ENCODE assay signal across 8 mouse cellular contexts in the genomic region with DNA sequence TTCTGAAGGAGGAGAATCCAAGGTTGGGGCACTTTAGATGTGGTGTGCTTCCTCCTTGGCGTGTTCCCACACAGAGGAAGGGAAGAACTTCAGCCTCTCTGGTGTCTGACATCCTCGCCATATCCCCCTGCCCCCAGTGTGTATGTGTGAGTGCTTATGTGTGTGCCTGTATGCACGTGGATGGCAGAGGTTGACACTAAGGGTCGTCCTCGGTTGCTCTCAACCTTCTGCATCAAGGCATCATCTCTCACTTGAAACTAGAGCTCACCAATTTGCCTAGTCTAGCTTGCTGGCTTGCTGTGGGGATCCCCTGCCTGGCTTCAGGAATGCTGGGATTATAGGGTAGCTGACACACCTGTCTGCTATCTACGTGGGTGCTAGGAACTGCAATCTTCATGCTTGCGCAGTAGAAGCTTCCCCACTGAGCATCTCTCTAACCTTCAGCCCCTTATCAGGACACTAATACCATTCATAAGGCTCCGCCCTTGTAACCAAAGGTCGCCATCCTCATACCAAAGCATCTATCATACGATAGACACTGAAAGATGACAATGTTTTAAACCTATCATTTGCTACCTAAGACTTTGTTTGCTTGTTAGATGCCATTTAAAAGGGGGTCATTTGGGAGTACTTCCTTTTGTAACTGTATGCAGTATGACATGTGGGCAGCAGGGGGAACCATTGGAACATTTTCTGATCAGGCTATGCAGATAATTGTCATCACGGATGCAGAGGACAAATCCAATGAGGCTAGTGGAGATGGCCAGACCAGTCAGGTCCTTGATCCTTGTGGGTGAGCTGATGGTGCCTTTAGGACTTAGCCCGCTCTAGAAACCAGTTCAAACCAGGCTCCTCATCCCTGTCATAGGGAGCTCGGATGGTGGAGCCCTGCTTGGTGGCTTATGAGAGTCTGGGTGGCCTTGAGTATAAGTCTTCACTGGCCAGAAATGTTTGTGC. TPM values are rescaled to one million over a fixed set of nuclear protein-coding genes. Genes with fewer than 3 reads are reported as not detected.
DNase-seq lines count a peak whose midpoint lies in the region; ATAC-seq and TF ChIP-seq lines count a peak whose summit lies in the region.

No protein-coding gene starts in this region.

- no peak overlapping the region for H3K9ac ChIP-seq in heart, adult 2 months (ENCODE audit: low read depth, low read length)
- H3K9ac ChIP-seq in kidney, embryonic 16.5 days (replicated peaks; ENCODE audit: low read length), result no peak overlapping the region
- H3K9ac ChIP-seq in liver, embryonic 11.5 days (ENCODE audit: low read depth, low read length), result no peak overlapping the region
- H3K9ac ChIP-seq in stomach, embryonic 15.5 days, result no peak overlapping the region

- intact Hi-C loops in heart, adult 2 months (cut with DNase I), result loop anchor here (1.0 to 5.0 kb wide), 4 partner anchors 33 to 884 kb away; no protein-coding TSS in a partner anchor

- no peak for TF ChIP-seq POLR2A in cortical plate, adult 2 months (IDR thresholded peaks at IDR 0.05; ENCODE audit: extremely low read depth, insufficient read depth, low read length)
- TF ChIP-seq POLR2A in heart, adult 2 months (IDR thresholded peaks at IDR 0.05; ENCODE audit: insufficient read depth, low read depth, low read length), result no peak

- in situ Hi-C loops in Patski (cut with MboI; ENCODE audit: low pct_unique_long_range_greater_than_20kb), result loop anchor here (5.0 to 25.0 kb wide), 3 partner anchors 337 to 1029 kb away; no protein-coding TSS in a partner anchor

- peak; percentile 77 for TF ChIP-seq CTCF in Patski (IDR thresholded peaks at IDR 0.05)
- peak; percentile 71 for TF ChIP-seq CTCF in cortical plate, adult 2 months (IDR thresholded peaks at IDR 0.05; ENCODE audit: extremely low read depth, insufficient read depth, low read length)
- TF ChIP-seq CTCF in heart, adult 2 months (IDR thresholded peaks at IDR 0.05), result peak; percentile 85

- H3K36me3 ChIP-seq in heart, adult 2 months (ENCODE audit: control insufficient read depth, insufficient read depth, low read length), result no peaks in the 10 kb centered on the region
- no peaks in the 10 kb centered on the region for H3K36me3 ChIP-seq in kidney, embryonic 16.5 days (ENCODE audit: insufficient read depth, low read length)
- H3K36me3 ChIP-seq in liver, embryonic 11.5 days (ENCODE audit: control insufficient read depth, insufficient read depth, low read length), result no peaks in the 10 kb centered on the region
- no peaks in the 10 kb centered on the region for H3K36me3 ChIP-seq in stomach, embryonic 15.5 days

- H3K27me3 ChIP-seq in Patski, result no peaks in the 10 kb centered on the region
- H3K27me3 ChIP-seq in heart, adult 2 months (ENCODE audit: control insufficient read depth, insufficient read depth, low read length), result no peaks in the 10 kb centered on the region
- H3K27me3 ChIP-seq in kidney, embryonic 16.5 days (ENCODE audit: insufficient read depth, low read length), result no peaks in the 10 kb centered on the region
- H3K27me3 ChIP-seq in liver, embryonic 11.5 days (replicated peaks; ENCODE audit: control insufficient read depth, insufficient read depth, low read length), result no peaks in the 10 kb centered on the region
- no peaks in the 10 kb centered on the region for H3K27me3 ChIP-seq in stomach, embryonic 15.5 days (replicated peaks)

- H3K79me2 ChIP-seq in heart, adult 2 months (replicated peaks; ENCODE audit: control insufficient read depth, insufficient read depth, low read length), result no peaks in the 10 kb centered on the region

- TF ChIP-seq EP300 in heart, adult 2 months (IDR thresholded peaks at IDR 0.05; ENCODE audit: insufficient read depth, low read depth, low read length), result 0 out of 2 replicates have a peak, but pooled peaks have one; percentile 8

- no peak overlapping the region for H3K4me3 ChIP-seq in cortical plate, adult 2 months (ENCODE audit: insufficient read depth, low read length)
- H3K4me3 ChIP-seq in heart, adult 2 months, result no peak overlapping the region
- H3K4me3 ChIP-seq in kidney, embryonic 16.5 days (ENCODE audit: low read length), result no peak overlapping the region
- no peak overlapping the region for H3K4me3 ChIP-seq in liver, embryonic 11.5 days (ENCODE audit: low read depth, low read length)
- no peak overlapping the region for H3K4me3 ChIP-seq in stomach, embryonic 15.5 days (replicated peaks)

- WGBS in heart, adult 2 months, result 49% methylated on average over 13 of the region's 13 CpGs
- WGBS in kidney, embryonic 16.5 days, result 62% methylated on average over 13 of the region's 13 CpGs
- WGBS in liver, embryonic 11.5 days, result 53% methylated on average over 13 of the region's 13 CpGs
- 52% methylated on average over 13 of the region's 13 CpGs for WGBS in stomach, embryonic 15.5 days

- DNase-seq in 3134 (ENCODE audit: extremely low read depth, insufficient read length, low spot score) (peak; percentile 27), Patski (ENCODE audit: low read depth, low spot score) (no peak)
- DNase-seq in heart, adult 2 months, result peak; percentile 42 to 60
- peak; percentile 37 for DNase-seq in liver, embryonic 11.5 days (ENCODE audit: low spot score)
- peak; percentile 36 to 58 for DNase-seq in natural killer cell, adult 2 months (ENCODE audit: low spot score in 2 of 2)

- no peak overlapping the region for H3K4me2 ChIP-seq in kidney, embryonic 16.5 days (replicated peaks; ENCODE audit: low read depth, low read length)
- H3K4me2 ChIP-seq in liver, embryonic 11.5 days, result no peak overlapping the region
- no peak overlapping the region for H3K4me2 ChIP-seq in stomach, embryonic 15.5 days

- CTCF ChIA-PET in Patski (lab: Charles Lee), result no interaction called here

- H3K27ac ChIP-seq in cortical plate, adult 2 months (ENCODE audit: insufficient read depth, low read length), result no peak overlapping the region
- no peak overlapping the region for H3K27ac ChIP-seq in heart, adult 2 months
- no peak overlapping the region for H3K27ac ChIP-seq in kidney, embryonic 16.5 days (ENCODE audit: low read length)
- no peak overlapping the region for H3K27ac ChIP-seq in liver, embryonic 11.5 days (ENCODE audit: low read depth, low read length)
- H3K27ac ChIP-seq in stomach, embryonic 15.5 days, result no peak overlapping the region

- POLR2A ChIA-PET in Patski (lab: Charles Lee), result no interaction called here

- no peaks in the 10 kb centered on the region for H3K4me1 ChIP-seq in cortical plate, adult 2 months (ENCODE audit: control insufficient read depth, insufficient read depth, low read length)
- no peaks in the 10 kb centered on the region for H3K4me1 ChIP-seq in heart, adult 2 months (ENCODE audit: control insufficient read depth, insufficient read depth, low read length)
- H3K4me1 ChIP-seq in kidney, embryonic 16.5 days (ENCODE audit: insufficient read depth, low read length), result no peaks in the 10 kb centered on the region
- no peaks in the 10 kb centered on the region for H3K4me1 ChIP-seq in liver, embryonic 11.5 days (replicated peaks; ENCODE audit: control insufficient read depth, insufficient read depth, low read length)
- H3K4me1 ChIP-seq in stomach, embryonic 15.5 days, result no peaks in the 10 kb centered on the region

- H3K9me3 ChIP-seq in kidney, embryonic 16.5 days (ENCODE audit: low read length), result no peaks in the 10 kb centered on the region
- H3K9me3 ChIP-seq in liver, embryonic 11.5 days (ENCODE audit: control insufficient read depth, low read length), result no peaks in the 10 kb centered on the region
- no peaks in the 10 kb centered on the region for H3K9me3 ChIP-seq in stomach, embryonic 15.5 days

- ATAC-seq in Patski, result peak; percentile 57
- peak; percentile 65 for ATAC-seq in kidney, embryonic 16.5 days (ENCODE audit: low FRiP score, low TSS enrichment)
- ATAC-seq in liver, embryonic 11.5 days (replicated peaks; ENCODE audit: low FRiP score), result no peak
- peak; percentile 44; the same call in 1 of the 2 replicates for ATAC-seq in stomach, embryonic 15.5 days (ENCODE audit: insufficient read depth, low FRiP score, low read depth)

RNA-seq across cellular contexts. Expression of gene Ypel5, which starts 21.7 kb away (rescaled TPM):
- polyA plus RNA-seq in Patski (2021), result 42.7 TPM
- 72.9 and 73.3 TPM in 2 replicates for polyA plus RNA-seq in cortical plate, adult 2 months (2012; rRNA removed)
- 10 to 100 TPM; 35.6 to 36.4 TPM for total RNA-seq in heart, adult 2 months (2021)
- polyA plus RNA-seq in heart, adult 2 months (2012; rRNA removed), result 26.6 and 30.8 TPM in 2 replicates
- 45.9 and 46.7 TPM in 2 replicates for polyA plus RNA-seq in kidney, embryonic 16.5 days (2015; fragmentation: Nextera tagmentation; extraction: Ambion mirVana)
- 29.1 and 30.3 TPM in 2 replicates for polyA plus RNA-seq in liver, embryonic 11.5 days (2014; fragmentation: Nextera tagmentation; extraction: Ambion mirVana)
- polyA plus RNA-seq in stomach, embryonic 15.5 days (2015; fragmentation: Nextera tagmentation; extraction: Ambion mirVana), result 40.6 and 41.7 TPM in 2 replicates
